Comparison of ENCODE assay signal across 22 mouse cellular contexts in genomic region chr4:55306636-55307035, GRCm38 (mm10).
"Had no signal": no experiment of that assay in that cellular context is flagged by ENCODE, and none has a peak within 500 bp of the region (broad histone marks: within the 10 kb centered on the region; RNA-seq: fewer than 3 reads in every experiment).

No protein-coding gene starts in this region.

- H3K27me3 ChIP-seq: heart, embryonic 12.5 days; hindbrain, embryonic 13.5 days; intestine, embryonic 15.5 days; limb, embryonic 13.5 days; limb, embryonic 15.5 days; liver, embryonic 12.5 days had no signal

- H3K4me3 ChIP-seq: heart, embryonic 10.5 days; heart, embryonic 12.5 days; hindbrain, embryonic 13.5 days; intestine, embryonic 15.5 days; limb, embryonic 13.5 days; limb, embryonic 15.5 days; liver, embryonic 12.5 days had no signal

- DNase-seq: gastrocnemius, postnatal 14 days; gastrocnemius, postnatal 36 days; heart, adult 18-20 months; heart, postnatal 10 days; kidney, adult 18-20 months; kidney, adult 8-10 months; kidney, postnatal 10 days; kidney, postnatal 36 days; layer of hippocampus, adult 9-11 months; layer of hippocampus, postnatal 36 days; left cerebral cortex, postnatal 4 days had no signal

- H3K4me2 ChIP-seq: heart, embryonic 12.5 days; hindbrain, embryonic 13.5 days; intestine, embryonic 15.5 days; limb, embryonic 13.5 days; limb, embryonic 15.5 days; liver, embryonic 12.5 days had no signal

- H3K4me1 ChIP-seq: heart, embryonic 10.5 days; heart, embryonic 12.5 days; hindbrain, embryonic 13.5 days; intestine, embryonic 15.5 days; limb, embryonic 13.5 days; limb, embryonic 15.5 days; liver, embryonic 12.5 days had no signal

- H3K9ac ChIP-seq: heart, embryonic 12.5 days; hindbrain, embryonic 13.5 days; intestine, embryonic 15.5 days; limb, embryonic 13.5 days; limb, embryonic 15.5 days; liver, embryonic 12.5 days; liver, embryonic 14.5 days had no signal

- H3K9me3 ChIP-seq: heart, embryonic 10.5 days; intestine, embryonic 15.5 days; limb, embryonic 15.5 days had no signal

- H3K27ac ChIP-seq: heart, embryonic 10.5 days; hindbrain, embryonic 13.5 days; intestine, embryonic 15.5 days; limb, embryonic 13.5 days; limb, embryonic 15.5 days; liver, embryonic 12.5 days; liver, embryonic 14.5 days had no signal

- ATAC-seq: hindbrain, embryonic 16.5 days; inflammation-experienced regulatory T-cells, adult 6 months; intestine, embryonic 15.5 days; intestine, postnatal 0 days; liver, embryonic 12.5 days had no signal

- H3K36me3 ChIP-seq: heart, embryonic 10.5 days; heart, embryonic 12.5 days; hindbrain, embryonic 13.5 days; intestine, embryonic 15.5 days; limb, embryonic 13.5 days; limb, embryonic 15.5 days; liver, embryonic 12.5 days had no signal
